Mouse (Mus musculus) heart, embryonic 13.5 days (tissue): ENCODE measurements around the gene Odf4. TPM values are rescaled to one million over a fixed set of nuclear protein-coding genes. Genes with fewer than 3 reads are reported as not detected.
"Not testable (repeated sequence)": the region's sequence is repeated elsewhere in the genome, so short reads cannot be mapped to it uniquely, and the experiment has no call there.

Experiments
- ATAC-seq: fragments of 200-750 bp; cut with Nextera tagmentation; 2 replicates; pipeline ENCODE4 v1.8.0; 2017; ENCODE audit warnings: moderate TSS enrichment; ENCODE audit not compliant: insufficient number of reproducible peaks, low FRiP score, low TSS enrichment; ENCODE audit errors: extremely low read depth
- H3K27ac ChIP-seq: fragments of 300-500 bp; sonication (generic); replicated peaks from 2 replicates; pipeline ENCODE4 v1.5.1; 2015; ENCODE audit warnings: moderate library complexity, mild to moderate bottlenecking, inconsistent platforms
- H3K27me3 ChIP-seq: fragments of 300-500 bp; sonication (generic); replicated peaks from 2 replicates; pipeline ENCODE4 v1.6.1; 2015; ENCODE audit warnings: mild to moderate bottlenecking, inconsistent platforms
- H3K36me3 ChIP-seq: fragments of 300-500 bp; sonication (generic); 2 replicates; pipeline ENCODE4 v1.6.1; 2015; ENCODE audit warnings: mild to moderate bottlenecking, inconsistent platforms
- H3K4me1 ChIP-seq: fragments of 300-500 bp; sonication (generic); 2 replicates; pipeline ENCODE4 v1.6.1; 2015; ENCODE audit warnings: inconsistent platforms
- H3K4me2 ChIP-seq: fragments of 300-500 bp; sonication (generic); 2 replicates; pipeline ENCODE4 v1.6.1; 2015; ENCODE audit warnings: inconsistent platforms, mild to moderate bottlenecking, moderate library complexity
- H3K4me3 ChIP-seq: fragments of 300-500 bp; sonication (generic); 2 replicates; pipeline ENCODE4 v1.5.1; 2015; ENCODE audit warnings: moderate library complexity, mild to moderate bottlenecking, inconsistent platforms
- H3K9ac ChIP-seq: fragments of 300-500 bp; sonication (generic); 2 replicates; pipeline ENCODE4 v1.6.1; 2015; ENCODE audit warnings: inconsistent platforms, mild to moderate bottlenecking, moderate library complexity
- H3K9me3 ChIP-seq: fragments of 300-500 bp; sonication (generic); 2 replicates; pipeline ENCODE4 v1.6.1; 2016; ENCODE audit warnings: inconsistent platforms
- WGBS: fragments of 180-500 bp; shearing (Covaris S2); methylation state at CpG from one replicate; pipeline ENCODE4 v1.1.7; 2015; ENCODE audit warnings: mixed read lengths; 5-methylcytosine and 5-hydroxymethylcytosine counted together
- polyA plus RNA-seq: library from polyadenylated mRNA; unstranded; fragments of >200 nt; fragmentation: Nextera tagmentation; extraction: Ambion mirVana; gene quantifications from 2 replicates; pipeline ENCODE4 v1.2.1, GENCODE M21; 2015

Gene Odf4
- polyA plus RNA-seq, 1 experiment from 2014 or later: not detected

DNA sequence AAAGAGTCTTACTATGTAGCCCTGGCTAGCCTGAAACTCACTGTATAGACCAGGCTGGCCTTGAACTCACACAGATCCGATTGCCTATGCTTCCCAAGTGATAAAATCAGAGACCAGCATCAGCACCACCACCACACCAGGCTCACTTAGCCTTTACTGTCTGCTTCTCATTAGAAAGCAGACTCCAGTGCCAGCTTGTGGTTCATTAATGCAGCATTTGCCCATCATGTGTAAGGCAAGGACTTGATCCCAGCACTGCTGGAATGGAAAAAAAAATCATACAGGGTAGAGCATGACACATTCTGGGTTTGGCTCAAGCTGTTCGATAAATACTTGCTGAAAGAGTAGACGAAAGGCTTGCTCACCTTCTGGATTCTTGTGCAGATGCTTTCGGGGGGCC is 19.1 kb upstream of the Odf4 start:
- 81% methylated on average over 4 of the region's 4 CpGs for WGBS
- peaks cover 8% of the 10 kb centered on the region for H3K4me1 ChIP-seq
- no peak overlapping the region for H3K27ac ChIP-seq
- peaks cover 9% of the 10 kb centered on the region; the same call in 1 of the 2 replicates for H3K36me3 ChIP-seq
- no peak overlapping the region for H3K4me2 ChIP-seq
- peaks cover 13% of the 10 kb centered on the region; the same call in 1 of the 2 replicates for H3K27me3 ChIP-seq
- H3K4me3 ChIP-seq: no peak overlapping the region
- no peak overlapping the region for H3K9ac ChIP-seq
- no peak for ATAC-seq
- H3K9me3 ChIP-seq: no peaks in the 10 kb centered on the region

DNA sequence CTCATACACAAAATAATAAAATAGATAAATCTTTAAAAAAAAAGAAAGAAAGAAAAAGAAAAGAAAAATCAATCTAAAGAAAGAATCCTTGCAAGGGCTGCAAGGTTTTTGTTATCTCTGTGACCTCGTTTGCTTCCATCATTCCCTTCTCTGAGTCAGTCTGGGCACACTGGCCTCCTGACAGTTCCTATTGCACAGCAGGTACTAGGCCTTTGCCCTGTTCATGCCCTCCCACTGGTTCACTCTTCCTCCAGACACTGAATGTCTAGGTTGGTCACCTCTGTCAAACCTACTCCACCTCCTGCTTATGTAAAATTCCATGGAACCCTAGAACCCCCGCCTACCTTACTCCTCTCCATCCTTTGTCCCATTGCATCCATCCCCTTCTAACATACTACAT is 18.4 kb upstream of the Odf4 start:
- H3K4me2 ChIP-seq: no peak overlapping the region
- peaks cover 12% of the 10 kb centered on the region for H3K4me1 ChIP-seq
- H3K9ac ChIP-seq: no peak overlapping the region
- ATAC-seq: no peak
- peaks cover 13% of the 10 kb centered on the region; the same call in 1 of the 2 replicates for H3K27me3 ChIP-seq
- WGBS: 68% methylated on average over 2 of the region's 2 CpGs
- peaks cover 9% of the 10 kb centered on the region; the same call in 1 of the 2 replicates for H3K36me3 ChIP-seq
- no peaks in the 10 kb centered on the region for H3K9me3 ChIP-seq
- H3K27ac ChIP-seq: no peak overlapping the region
- H3K4me3 ChIP-seq: no peak overlapping the region

DNA sequence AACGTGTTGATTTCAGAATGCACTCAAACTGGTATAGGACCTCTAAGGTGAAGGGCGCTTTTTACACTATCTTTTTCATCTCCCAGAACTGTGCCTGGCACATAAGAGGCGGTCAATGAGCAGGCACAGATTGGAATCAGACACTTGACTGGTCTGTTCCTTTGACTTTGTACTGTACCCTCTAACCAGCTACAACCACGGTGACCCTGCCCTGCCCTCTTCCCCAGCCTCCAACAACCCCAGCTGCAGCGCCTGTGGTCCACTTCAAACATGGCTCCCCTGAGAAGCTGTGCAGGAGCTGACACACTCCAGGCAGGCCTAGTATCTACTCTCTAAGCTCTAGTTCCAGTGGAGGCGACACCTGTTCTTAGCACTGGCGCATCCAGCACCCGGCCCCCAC is 15.8 kb upstream of the Odf4 start:
- H3K9me3 ChIP-seq: no peaks in the 10 kb centered on the region
- H3K4me1 ChIP-seq: peaks cover 16% of the 10 kb centered on the region
- H3K9ac ChIP-seq: no peak overlapping the region
- H3K36me3 ChIP-seq: peaks cover 9% of the 10 kb centered on the region; the same call in 1 of the 2 replicates
- 68% methylated on average over 8 of the region's 8 CpGs for WGBS
- no peak overlapping the region for H3K4me2 ChIP-seq
- no peak overlapping the region for H3K4me3 ChIP-seq
- H3K27ac ChIP-seq: no peak overlapping the region
- H3K27me3 ChIP-seq: peaks cover 8% of the 10 kb centered on the region; the same call in 1 of the 2 replicates
- ATAC-seq: no peak

DNA sequence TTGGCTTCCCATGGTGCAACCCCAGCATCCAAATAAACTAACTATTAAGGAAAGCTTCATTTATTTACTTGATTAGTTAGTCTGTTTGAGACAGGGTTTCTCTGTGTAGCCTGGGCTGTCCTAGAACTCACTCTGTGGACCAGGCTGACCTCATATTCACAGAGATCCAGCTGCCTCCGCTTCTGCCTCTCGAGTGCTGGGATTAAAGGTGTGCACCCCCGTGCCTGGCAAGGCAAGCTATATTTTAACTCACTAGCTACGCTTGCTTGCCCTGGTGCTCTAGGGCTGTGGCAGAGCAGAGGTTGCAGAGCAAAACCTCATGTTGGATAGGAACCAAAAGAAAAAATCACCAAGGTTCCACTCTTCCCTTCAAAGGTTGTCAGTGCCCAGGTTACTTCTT is 13.6 kb upstream of the Odf4 start:
- ATAC-seq: no peak
- Histone ChIP-seq H3K27ac (no peak overlapping the region), H3K4me1 (peaks cover 9% of the 10 kb centered on the region), H3K36me3 (peaks cover 2% of the 10 kb centered on the region; the same call in 1 of the 2 replicates), H3K4me2 (peak overlapping the region; percentile 67), H3K9me3 (no peaks in the 10 kb centered on the region), H3K27me3 (no peaks in the 10 kb centered on the region), H3K4me3 (peak overlapping the region; percentile 55), H3K9ac (peak overlapping the region; percentile 84)
- 62% methylated on average over 4 of the region's 4 CpGs for WGBS

DNA sequence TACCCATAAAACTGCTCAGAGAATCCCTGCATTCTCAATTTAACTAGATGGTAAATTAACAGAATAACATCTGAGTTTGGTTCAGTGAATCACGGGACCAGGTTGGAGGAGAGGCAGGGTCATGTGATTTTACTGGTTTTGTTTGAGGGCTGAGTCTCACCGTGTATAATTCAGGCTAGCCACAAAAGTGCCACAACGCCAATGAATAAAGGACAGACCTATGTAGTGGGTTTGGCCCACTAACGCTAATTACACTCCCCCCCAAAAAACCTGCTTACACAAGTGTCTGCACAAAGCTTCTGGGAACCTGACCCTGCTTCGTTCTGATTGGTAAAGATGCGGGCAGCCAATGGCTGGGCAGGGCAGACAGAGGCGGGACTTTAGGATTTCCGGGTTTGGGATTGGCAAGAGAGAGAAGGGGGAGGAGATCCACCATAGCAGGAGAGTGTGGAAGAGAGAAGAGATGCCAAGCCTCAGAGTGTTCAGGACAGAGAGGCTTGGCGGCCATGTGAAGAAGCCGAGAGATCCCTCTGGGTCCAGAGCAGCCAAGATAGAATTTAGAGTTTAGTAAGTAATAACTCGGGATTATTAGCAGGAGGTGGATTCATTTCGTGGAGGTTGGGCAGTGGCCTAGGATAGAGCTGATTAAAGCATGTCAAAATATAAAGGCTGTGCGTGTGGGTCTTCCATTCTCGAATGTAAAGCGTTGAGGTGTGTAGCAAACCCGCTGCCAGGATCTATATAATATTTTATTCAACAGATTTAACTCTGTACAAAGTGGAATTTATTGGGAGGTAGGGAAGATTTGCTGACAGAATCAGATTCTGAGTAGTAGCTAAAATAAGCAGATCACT is 12.8 kb upstream of the Odf4 start:
- peak overlapping the region; percentile 55 for H3K4me3 ChIP-seq
- peak; percentile 93 for ATAC-seq
- no peaks in the 10 kb centered on the region; the same call in 1 of the 2 replicates for H3K36me3 ChIP-seq
- peaks cover 9% of the 10 kb centered on the region for H3K4me1 ChIP-seq
- no peaks in the 10 kb centered on the region for H3K27me3 ChIP-seq
- H3K27ac ChIP-seq: peak overlapping the region; percentile 51
- no peaks in the 10 kb centered on the region for H3K9me3 ChIP-seq
- peak overlapping the region; percentile 67 for H3K4me2 ChIP-seq
- peak overlapping the region; percentile 84 for H3K9ac ChIP-seq
- 3% methylated on average over 16 of the region's 16 CpGs for WGBS

DNA sequence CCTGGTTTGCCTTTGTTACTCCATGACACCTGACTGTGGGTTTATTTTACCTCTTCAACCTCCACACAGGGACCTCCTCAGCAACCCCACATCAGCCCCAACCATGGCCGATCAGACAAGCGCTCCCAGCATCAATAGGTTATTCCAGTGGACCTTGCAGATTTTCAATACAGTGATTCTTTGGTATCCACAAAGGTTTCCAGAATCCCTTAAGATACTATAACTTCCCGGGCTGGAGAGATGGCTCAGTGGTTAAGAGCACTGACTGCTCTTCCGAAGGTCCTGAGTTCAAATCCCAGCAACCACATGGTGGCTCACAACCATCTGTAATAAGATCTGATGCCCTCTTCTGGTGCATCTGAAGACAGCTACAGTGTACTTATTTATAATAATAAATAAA is 10.1 kb upstream of the Odf4 start:
- not testable (repeated sequence) for H3K9me3 ChIP-seq, H3K27me3 ChIP-seq, H3K4me1 ChIP-seq, H3K27ac ChIP-seq, H3K9ac ChIP-seq, H3K4me3 ChIP-seq, ATAC-seq, H3K36me3 ChIP-seq, H3K4me2 ChIP-seq
- WGBS: 79% methylated on average over 4 of the region's 4 CpGs

DNA sequence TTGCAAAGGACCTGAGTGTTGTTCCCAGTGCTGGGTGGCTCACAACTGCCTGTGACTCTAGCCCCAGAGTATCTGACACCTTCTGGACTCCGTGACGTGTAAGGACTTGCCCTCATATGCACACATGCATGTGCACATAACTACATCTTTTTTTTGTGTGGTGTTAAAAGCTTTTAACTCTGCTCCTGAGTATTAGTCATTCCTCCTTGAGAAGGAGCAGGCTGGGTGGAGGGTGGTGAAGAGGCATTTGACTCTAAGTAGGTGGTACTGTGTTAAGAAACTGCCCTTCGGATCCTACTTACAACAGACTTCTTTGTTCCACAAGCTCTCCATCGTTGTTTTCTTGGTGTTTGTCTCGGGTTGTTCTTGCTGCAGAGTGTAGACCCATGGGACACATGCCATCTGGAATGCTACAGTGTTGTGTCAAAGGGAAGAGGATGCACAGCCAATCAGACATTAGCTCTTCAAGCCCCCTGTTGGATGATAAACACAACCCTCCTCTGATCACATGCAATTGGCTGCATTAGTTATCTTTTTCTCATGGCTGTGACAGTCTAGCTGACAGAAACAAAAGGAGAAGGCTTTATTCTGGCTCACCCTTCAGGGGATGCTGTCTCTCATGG is 7.1 kb upstream of the Odf4 start:
- ATAC-seq: no peak
- Histone ChIP-seq H3K27me3 (no peaks in the 10 kb centered on the region), H3K4me1 (no peaks in the 10 kb centered on the region), H3K36me3 (no peaks in the 10 kb centered on the region), H3K9ac (no peak overlapping the region), H3K9me3 (no peaks in the 10 kb centered on the region), H3K4me3 (no peak overlapping the region), H3K27ac (no peak overlapping the region), H3K4me2 (no peak overlapping the region)
- 71% methylated on average over 5 of the region's 5 CpGs for WGBS

DNA sequence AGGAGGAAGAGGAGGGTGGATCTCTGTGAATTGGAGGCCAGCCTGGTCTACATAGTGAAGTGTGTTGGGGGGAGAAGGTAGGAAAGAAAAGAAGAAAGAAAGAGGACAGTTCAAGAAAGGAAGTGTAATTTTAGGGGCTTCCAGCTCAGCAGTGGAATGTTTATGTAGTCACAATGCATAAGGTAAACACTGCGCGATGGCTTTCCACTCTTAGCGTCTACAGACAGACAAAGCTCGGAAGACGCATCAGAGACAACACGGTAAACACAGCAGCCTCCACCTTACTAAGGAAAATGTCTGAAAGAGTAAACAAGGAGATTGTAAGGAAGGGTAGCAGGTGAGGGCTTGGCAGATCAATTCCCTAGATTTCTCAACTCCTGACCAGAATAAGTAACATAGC is 3.1 kb upstream of the Odf4 start:
- no peak for ATAC-seq
- H3K4me3 ChIP-seq: no peak overlapping the region
- H3K4me2 ChIP-seq: no peak overlapping the region
- WGBS: 63% methylated on average over 6 of the region's 6 CpGs
- no peaks in the 10 kb centered on the region; the same call in 1 of the 2 replicates for H3K27me3 ChIP-seq
- H3K4me1 ChIP-seq: no peaks in the 10 kb centered on the region
- no peaks in the 10 kb centered on the region for H3K9me3 ChIP-seq
- no peak overlapping the region for H3K27ac ChIP-seq
- H3K36me3 ChIP-seq: no peaks in the 10 kb centered on the region
- no peak overlapping the region for H3K9ac ChIP-seq

DNA sequence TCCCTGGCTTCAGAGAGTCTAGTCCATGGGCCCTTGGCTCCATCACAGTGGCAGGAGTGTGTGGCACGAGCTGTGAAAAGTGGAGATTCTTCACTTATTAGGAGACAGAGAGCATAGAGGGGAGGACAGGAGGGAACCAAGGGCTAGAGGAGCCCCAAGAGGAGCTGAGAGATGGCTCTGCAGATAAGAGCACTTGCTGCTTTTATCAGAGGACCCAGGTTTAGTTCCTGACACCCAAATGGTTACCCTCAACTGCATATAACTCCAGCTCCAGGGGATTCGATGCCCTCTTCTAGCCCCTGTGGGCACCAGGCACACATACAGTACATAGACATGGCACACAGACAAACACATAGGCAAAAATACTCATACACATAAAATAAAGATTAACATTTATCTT is 2.1 kb downstream of the Odf4 start:
- H3K9me3 ChIP-seq: no peaks in the 10 kb centered on the region
- no peaks in the 10 kb centered on the region for H3K36me3 ChIP-seq
- no peak for ATAC-seq
- H3K4me2 ChIP-seq: no peak overlapping the region
- 71% methylated on average over 2 of the region's 2 CpGs for WGBS
- no peaks in the 10 kb centered on the region for H3K4me1 ChIP-seq
- no peak overlapping the region for H3K9ac ChIP-seq
- no peak overlapping the region for H3K4me3 ChIP-seq
- no peak overlapping the region for H3K27ac ChIP-seq
- H3K27me3 ChIP-seq: peaks cover 5% of the 10 kb centered on the region; the same call in 1 of the 2 replicates

DNA sequence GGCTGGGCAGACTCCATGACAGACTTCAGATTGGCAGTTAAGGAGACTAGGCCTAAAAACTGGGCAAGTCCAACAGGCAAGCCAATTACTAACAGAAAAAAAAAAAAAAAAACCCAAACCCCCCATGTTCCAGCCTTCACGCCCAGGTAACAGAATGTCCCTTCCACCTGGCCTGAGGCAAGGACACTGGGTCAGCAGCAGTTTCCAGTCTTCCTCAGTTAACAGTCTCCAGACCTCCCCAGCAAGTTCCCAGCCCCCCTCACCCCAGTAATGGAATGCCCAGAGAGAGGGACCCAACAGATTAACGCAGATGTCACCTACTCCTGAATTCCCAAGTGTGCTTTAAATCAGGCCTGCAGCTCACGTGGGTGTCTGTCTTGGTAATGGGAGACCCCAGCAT is 3.7 kb downstream of the Odf4 start:
- no peaks in the 10 kb centered on the region for H3K9me3 ChIP-seq
- H3K4me1 ChIP-seq: no peaks in the 10 kb centered on the region
- H3K4me2 ChIP-seq: no peak overlapping the region
- H3K9ac ChIP-seq: no peak overlapping the region
- no peak overlapping the region for H3K27ac ChIP-seq
- no peak overlapping the region for H3K4me3 ChIP-seq
- 62% methylated on average over 3 of the region's 3 CpGs for WGBS
- H3K27me3 ChIP-seq: peaks cover 5% of the 10 kb centered on the region; the same call in 1 of the 2 replicates
- ATAC-seq: no peak
- H3K36me3 ChIP-seq: no peaks in the 10 kb centered on the region

DNA sequence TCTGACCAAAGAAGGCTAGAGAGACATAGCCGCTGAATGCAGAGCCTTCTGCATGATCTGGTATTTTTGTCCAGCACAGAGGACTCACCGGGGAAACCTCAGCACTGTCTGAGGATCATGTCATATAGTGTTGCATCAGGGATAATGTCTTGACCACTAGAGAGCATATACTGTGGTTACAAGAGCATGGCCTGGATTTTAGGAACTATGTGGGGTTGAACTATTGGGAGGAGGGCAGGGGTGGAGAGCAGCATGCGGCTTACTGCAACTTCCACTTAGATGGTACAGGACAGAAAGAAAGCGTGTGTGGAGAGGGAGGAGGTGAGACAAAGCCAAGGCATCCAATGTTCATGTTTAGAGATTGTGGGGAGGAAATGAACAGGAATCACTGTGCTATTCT is 12.3 kb downstream of the Odf4 start:
- no peak for ATAC-seq
- Histone ChIP-seq H3K9ac (no peak overlapping the region), H3K4me3 (no peak overlapping the region), H3K4me2 (no peak overlapping the region), H3K9me3 (no peaks in the 10 kb centered on the region), H3K27me3 (no peaks in the 10 kb centered on the region; the same call in 1 of the 2 replicates), H3K36me3 (no peaks in the 10 kb centered on the region), H3K4me1 (no peaks in the 10 kb centered on the region), H3K27ac (no peak overlapping the region)
- WGBS: 79% methylated on average over 4 of the region's 4 CpGs
